Mouse (Mus musculus) heart, embryonic 10.5 days (tissue): ENCODE results near the gene Tecpr1. TPM values are rescaled to one million over a fixed set of nuclear protein-coding genes. Genes with fewer than 3 reads are reported as not detected.

Experiments
- polyA plus RNA-seq: library from polyadenylated mRNA; unstranded; fragments of >200 nt; fragmentation: Nextera tagmentation; extraction: Ambion mirVana; gene quantifications from 2 replicates; pipeline ENCODE4 v1.2.1, GENCODE M21; 2016

Gene Tecpr1
- polyA plus RNA-seq, 1 experiment from 2014 or later: 15.1 TPM

Other genes with a start within 250 kb of the Tecpr1 start
- 62.0 and 84.6 TPM in 2 replicates for gene Ccz1, start 208.7 kb downstream of the Tecpr1 start, polyA plus RNA-seq
- gene Ocm, start 196.9 kb downstream of the Tecpr1 start, polyA plus RNA-seq: 0.21 TPM in 1 of 2 replicates, not detected in the other
- gene Lmtk2, start 123.2 kb downstream of the Tecpr1 start, polyA plus RNA-seq: 5.3 and 6.0 TPM in 2 replicates
- gene Bhlha15, start 33.3 kb downstream of the Tecpr1 start, polyA plus RNA-seq: 1.3 TPM in 2 replicates
- 104 and 110 TPM in 2 replicates for gene Bri3, start 20.8 kb upstream of the Tecpr1 start, polyA plus RNA-seq
- 9.4 and 10.9 TPM in 2 replicates for gene Baiap2l1, start 134.5 kb upstream of the Tecpr1 start, polyA plus RNA-seq